Mouse (Mus musculus) liver, adult (tissue): ENCODE data around the gene Plekhh2.

Experiments used
- GATA4 ChIP-seq: IDR thresholded peaks from 2 replicates; pipeline ENCODE4 v1.6.1; 2014; ENCODE audit warnings: mild to moderate bottlenecking, low read length; ENCODE audit not compliant: insufficient replicate concordance

Plekhh2 gene

GRCm38 (mm10) chr17:84579817-84580216 lies 68.1 kb downstream of the Plekhh2 start:
- TF ChIP-seq GATA4 = no peak

GRCm38 (mm10) chr17:84580821-84581220 lies 69.1 kb downstream of the Plekhh2 start:
- TF ChIP-seq GATA4 = no peak

- TF ChIP-seq GATA4 = no peak
These were observed 70.2 kb downstream of the Plekhh2 start for GRCm38 (mm10) chr17:84581740-84582414.

GRCm38 (mm10) chr17:84584107-84584506 lies 72.4 kb downstream of the Plekhh2 start:
- no peak for TF ChIP-seq GATA4

GRCm38 (mm10) chr17:84585104-84585503 lies 73.4 kb downstream of the Plekhh2 start:
- no peak for TF ChIP-seq GATA4

GRCm38 (mm10) chr17:84590065-84590464 lies 78.4 kb downstream of the Plekhh2 start:
- TF ChIP-seq GATA4 = no peak

- no peak for TF ChIP-seq GATA4
These were observed 79.9 kb downstream of the Plekhh2 start for GRCm38 (mm10) chr17:84591431-84592150.

- TF ChIP-seq GATA4 = no peak
These were observed 84.3 kb downstream of the Plekhh2 start for GRCm38 (mm10) chr17:84596015-84596441.

GRCm38 (mm10) chr17:84596501-84596900 lies 84.8 kb downstream of the Plekhh2 start:
- TF ChIP-seq GATA4 = no peak

- TF ChIP-seq GATA4 = no peak
These were observed 86.2 kb downstream of the Plekhh2 start for GRCm38 (mm10) chr17:84597859-84598258.

- TF ChIP-seq GATA4 = no peak
These were observed 87.2 kb downstream of the Plekhh2 start for GRCm38 (mm10) chr17:84598928-84599327.

- TF ChIP-seq GATA4 = no peak
These were observed 88.6 kb downstream of the Plekhh2 start for GRCm38 (mm10) chr17:84600051-84600983.

- TF ChIP-seq GATA4 = no peak
These were observed 90.1 kb downstream of the Plekhh2 start for GRCm38 (mm10) chr17:84601805-84602204.

GRCm38 (mm10) chr17:84603202-84603627 lies 91.5 kb downstream of the Plekhh2 start:
- no peak for TF ChIP-seq GATA4

GRCm38 (mm10) chr17:84603709-84604420 lies 92.2 kb downstream of the Plekhh2 start:
- TF ChIP-seq GATA4 = no peak
